Mouse (Mus musculus): Measurements from ENCODE around the gene St7. TPM values are rescaled to one million over a fixed set of nuclear protein-coding genes. Genes with fewer than 3 reads are reported as not detected.

Gene St7
- polyA plus RNA-seq, 1 experiment = 4.4 TPM

DNA sequence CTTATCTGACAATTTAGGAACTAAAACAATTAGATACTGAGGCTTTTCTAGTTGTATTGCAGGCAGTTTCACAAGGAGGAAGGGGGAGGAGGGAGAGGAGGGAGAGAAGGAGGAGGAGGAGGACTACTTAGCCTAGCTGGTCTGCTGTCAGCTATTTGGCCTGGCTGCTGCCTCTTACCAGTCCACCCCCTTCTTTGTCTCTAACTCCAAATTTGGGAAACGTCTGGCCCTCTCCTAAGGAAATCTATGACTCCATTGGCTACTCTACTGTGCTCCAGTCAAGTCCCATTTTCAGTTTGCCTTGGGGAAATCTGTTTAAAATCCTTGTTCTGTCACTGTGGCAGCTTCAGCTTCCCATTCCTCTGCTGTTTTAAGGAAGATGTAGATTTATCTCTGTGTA lies 175.1 kb downstream of the St7 start:
- Histone ChIP-seq H3K4me1 (ENCODE audit: control insufficient read depth, insufficient read depth, insufficient read length) (no peaks in the 10 kb centered on the region), H3K27ac (ENCODE audit: insufficient read depth, low read length) (no peak overlapping the region), H3K27me3 (ENCODE audit: control insufficient read depth, insufficient read depth, low read length) (no peaks in the 10 kb centered on the region), H3K4me3 (ENCODE audit: extremely low read depth, insufficient read depth, insufficient read length) (no peak overlapping the region), H3K36me3 (ENCODE audit: control insufficient read depth, insufficient read depth, low read length) (no peaks in the 10 kb centered on the region)
- WGBS = 89% methylated on average over 1 of the region's 1 CpGs
- no peak for DNase-seq (ENCODE audit: low read depth in 1 of 2, low spot score in 2 of 2)
- TF ChIP-seq CTCF (IDR thresholded peaks at IDR 0.05; ENCODE audit: extremely low read depth, insufficient read depth, insufficient read length, insufficient replicate concordance) (no peak), POLR2A (IDR thresholded peaks at IDR 0.05; ENCODE audit: low read depth, low read length) (no peak)

DNA sequence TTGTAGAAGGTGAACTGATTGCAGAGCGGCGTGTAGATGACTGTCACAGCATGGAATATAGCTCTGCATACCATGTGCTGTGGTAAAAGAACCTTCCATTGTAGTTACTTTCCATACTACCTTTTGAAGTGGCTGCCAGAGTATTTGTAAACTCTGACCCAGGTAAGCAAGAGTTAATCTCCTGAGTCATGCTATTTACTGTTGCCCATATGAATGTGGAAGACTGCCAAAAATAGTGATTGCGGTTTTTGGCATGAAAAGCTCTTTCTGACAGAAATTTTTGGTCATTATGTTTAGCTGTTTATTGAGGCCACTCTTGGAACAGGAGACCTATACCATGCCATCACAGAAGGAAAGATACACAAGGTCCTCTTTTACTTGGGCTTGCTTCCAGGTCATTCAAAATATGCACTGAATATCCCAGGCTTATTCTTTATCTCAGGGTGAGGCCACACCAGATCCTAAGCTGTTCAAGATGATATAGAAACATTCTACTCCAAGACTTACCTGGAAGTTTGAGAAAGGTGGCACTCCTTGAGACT lies 179.2 kb downstream of the St7 start:
- H3K36me3 ChIP-seq (ENCODE audit: control insufficient read depth, insufficient read depth, low read length) = no peaks in the 10 kb centered on the region
- 83% methylated on average over 3 of the region's 3 CpGs for WGBS
- no peaks in the 10 kb centered on the region for H3K27me3 ChIP-seq (ENCODE audit: control insufficient read depth, insufficient read depth, low read length)
- TF ChIP-seq CTCF (IDR thresholded peaks at IDR 0.05; ENCODE audit: extremely low read depth, insufficient read depth, insufficient read length, insufficient replicate concordance) (no peak), POLR2A (IDR thresholded peaks at IDR 0.05; ENCODE audit: low read depth, low read length) (no peak)
- H3K4me1 ChIP-seq (ENCODE audit: control insufficient read depth, insufficient read depth, insufficient read length) = no peaks in the 10 kb centered on the region
- H3K27ac ChIP-seq (ENCODE audit: insufficient read depth, low read length) = no peak overlapping the region
- DNase-seq (ENCODE audit: low read depth in 1 of 2, low spot score in 2 of 2) = no peak
- no peak overlapping the region for H3K4me3 ChIP-seq (ENCODE audit: extremely low read depth, insufficient read depth, insufficient read length)

DNA sequence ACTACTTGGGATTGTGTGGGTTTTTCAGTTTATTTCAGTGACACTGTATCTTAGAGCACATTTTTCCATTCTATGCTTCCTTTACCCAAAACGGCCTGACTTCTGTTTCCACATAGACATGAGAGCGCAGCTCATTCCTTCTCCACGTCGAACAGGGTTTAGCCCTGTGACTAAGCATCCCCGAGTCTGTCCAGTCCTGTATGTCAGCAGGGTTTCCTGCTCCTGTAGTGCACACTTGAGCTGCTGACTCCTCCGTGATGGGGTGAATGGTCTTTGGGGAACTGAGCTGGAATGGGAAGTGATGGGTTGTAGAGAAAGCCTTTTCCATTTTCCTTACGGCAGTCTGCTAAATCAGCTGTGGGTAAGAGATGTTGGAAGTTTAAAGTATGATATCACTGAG lies 182.9 kb downstream of the St7 start:
- no peak for TF ChIP-seq CTCF (IDR thresholded peaks at IDR 0.05; ENCODE audit: extremely low read depth, insufficient read depth, insufficient read length, insufficient replicate concordance)
- no peak for TF ChIP-seq POLR2A (IDR thresholded peaks at IDR 0.05; ENCODE audit: low read depth, low read length)
- Histone ChIP-seq H3K4me3 (ENCODE audit: extremely low read depth, insufficient read depth, insufficient read length) (no peak overlapping the region), H3K4me1 (ENCODE audit: control insufficient read depth, insufficient read depth, insufficient read length) (no peaks in the 10 kb centered on the region), H3K27ac (ENCODE audit: insufficient read depth, low read length) (no peak overlapping the region), H3K36me3 (ENCODE audit: control insufficient read depth, insufficient read depth, low read length) (no peaks in the 10 kb centered on the region), H3K27me3 (ENCODE audit: control insufficient read depth, insufficient read depth, low read length) (no peaks in the 10 kb centered on the region)
- DNase-seq (ENCODE audit: low read depth in 1 of 2, low spot score in 2 of 2) = no peak
- 80% methylated on average over 7 of the region's 7 CpGs for WGBS

DNA sequence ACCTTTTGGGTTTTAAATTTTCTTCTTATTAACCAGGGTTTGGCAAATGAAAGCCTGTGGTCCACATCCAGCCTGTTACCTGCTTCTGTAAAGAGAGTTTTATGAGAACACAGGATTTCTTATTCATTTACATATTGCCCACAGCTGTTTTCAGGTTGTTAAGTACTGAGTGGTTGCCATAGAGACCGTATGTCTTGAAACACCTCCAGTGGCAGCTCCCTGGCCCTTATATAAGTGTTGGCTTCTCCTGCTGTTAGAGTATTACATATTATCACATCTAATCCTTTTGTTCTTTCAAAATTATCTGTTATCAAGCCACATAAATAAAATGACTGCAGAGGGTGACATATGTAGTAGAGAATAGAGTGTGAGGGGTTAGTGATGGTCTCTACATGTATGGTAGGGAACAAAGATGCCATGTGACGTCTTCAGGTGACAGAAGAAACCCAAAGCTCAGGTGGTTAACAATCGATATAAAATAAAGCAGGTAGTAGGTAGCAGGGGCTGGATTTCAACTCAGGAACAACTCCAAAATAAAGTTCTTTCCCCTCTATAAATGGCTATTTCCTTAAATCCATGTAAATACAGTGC lies 183.4 kb downstream of the St7 start:
- TF ChIP-seq POLR2A (IDR thresholded peaks at IDR 0.05; ENCODE audit: low read depth, low read length) (no peak), CTCF (IDR thresholded peaks at IDR 0.05; ENCODE audit: extremely low read depth, insufficient read depth, insufficient read length, insufficient replicate concordance) (no peak)
- H3K27ac ChIP-seq (ENCODE audit: insufficient read depth, low read length) = no peak overlapping the region
- no peak for DNase-seq (ENCODE audit: low read depth in 1 of 2, low spot score in 2 of 2)
- no peaks in the 10 kb centered on the region for H3K4me1 ChIP-seq (ENCODE audit: control insufficient read depth, insufficient read depth, insufficient read length)
- H3K4me3 ChIP-seq (ENCODE audit: extremely low read depth, insufficient read depth, insufficient read length) = no peak overlapping the region
- no peaks in the 10 kb centered on the region for H3K36me3 ChIP-seq (ENCODE audit: control insufficient read depth, insufficient read depth, low read length)
- WGBS = 93% methylated on average over 3 of the region's 3 CpGs
- no peaks in the 10 kb centered on the region for H3K27me3 ChIP-seq (ENCODE audit: control insufficient read depth, insufficient read depth, low read length)

DNA sequence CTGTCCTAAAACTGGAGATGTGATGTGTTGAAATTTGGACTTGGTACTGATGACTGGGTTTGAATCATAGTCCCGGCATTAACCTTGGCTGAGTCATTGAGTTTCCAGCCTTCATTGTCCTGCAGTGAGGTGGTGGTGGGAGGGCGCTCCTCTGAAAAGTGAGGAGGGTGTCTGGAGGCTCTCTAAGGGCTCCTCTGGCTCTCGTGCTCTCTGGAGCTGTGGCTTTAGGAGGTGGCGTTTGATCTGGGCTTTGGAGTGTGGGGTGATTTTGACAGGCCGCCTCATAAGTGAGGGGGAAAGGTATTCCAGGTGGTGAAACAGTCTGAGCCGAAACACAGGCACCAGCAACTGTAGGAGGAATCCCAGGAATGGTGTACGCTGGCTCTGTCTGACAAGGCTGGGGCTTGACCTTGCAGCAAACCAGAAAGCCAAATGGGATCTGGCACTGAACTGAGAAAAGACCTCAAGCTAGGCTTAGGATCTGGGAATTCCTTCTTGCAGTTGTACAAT lies 184.0 kb downstream of the St7 start:
- DNase-seq (ENCODE audit: low read depth in 1 of 2, low spot score in 2 of 2) = no peak
- WGBS = 93% methylated on average over 7 of the region's 7 CpGs
- Histone ChIP-seq H3K27ac (ENCODE audit: insufficient read depth, low read length) (no peak overlapping the region), H3K27me3 (ENCODE audit: control insufficient read depth, insufficient read depth, low read length) (no peaks in the 10 kb centered on the region), H3K4me1 (ENCODE audit: control insufficient read depth, insufficient read depth, insufficient read length) (no peaks in the 10 kb centered on the region), H3K36me3 (ENCODE audit: control insufficient read depth, insufficient read depth, low read length) (no peaks in the 10 kb centered on the region), H3K4me3 (ENCODE audit: extremely low read depth, insufficient read depth, insufficient read length) (no peak overlapping the region)
- TF ChIP-seq POLR2A (IDR thresholded peaks at IDR 0.05; ENCODE audit: low read depth, low read length) (no peak), CTCF (IDR thresholded peaks at IDR 0.05; ENCODE audit: extremely low read depth, insufficient read depth, insufficient read length, insufficient replicate concordance) (no peak)

DNA sequence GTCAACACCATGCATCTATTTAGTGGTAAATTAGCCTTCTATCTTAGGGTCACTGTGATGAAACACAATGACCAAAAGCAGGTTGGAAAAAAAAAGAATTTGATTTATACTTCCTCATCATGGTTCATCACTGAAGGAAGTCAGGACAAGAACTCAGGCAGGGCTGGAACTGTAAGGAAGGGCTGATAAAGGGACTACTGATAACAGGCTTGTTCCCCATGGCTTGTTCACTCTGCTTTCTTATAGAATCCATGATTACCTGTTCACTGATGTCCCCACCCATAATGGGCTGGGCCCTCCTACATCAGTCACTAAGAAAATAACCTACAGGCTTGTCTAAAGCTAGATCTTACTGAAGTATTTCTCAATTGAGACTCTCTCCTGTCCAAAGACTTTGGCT lies 190.2 kb downstream of the St7 start:
- H3K4me1 ChIP-seq (ENCODE audit: control insufficient read depth, insufficient read depth, insufficient read length) = no peaks in the 10 kb centered on the region
- no peak for DNase-seq (ENCODE audit: low read depth in 1 of 2, low spot score in 2 of 2)
- H3K27me3 ChIP-seq (ENCODE audit: control insufficient read depth, insufficient read depth, low read length) = no peaks in the 10 kb centered on the region; the same call in 1 of the 2 replicates
- H3K27ac ChIP-seq (ENCODE audit: insufficient read depth, low read length) = no peak overlapping the region
- no peaks in the 10 kb centered on the region for H3K36me3 ChIP-seq (ENCODE audit: control insufficient read depth, insufficient read depth, low read length)
- no peak overlapping the region for H3K4me3 ChIP-seq (ENCODE audit: extremely low read depth, insufficient read depth, insufficient read length)
- no peak for TF ChIP-seq POLR2A (IDR thresholded peaks at IDR 0.05; ENCODE audit: low read depth, low read length)
- TF ChIP-seq CTCF (IDR thresholded peaks at IDR 0.05; ENCODE audit: extremely low read depth, insufficient read depth, insufficient read length, insufficient replicate concordance) = no peak

DNA sequence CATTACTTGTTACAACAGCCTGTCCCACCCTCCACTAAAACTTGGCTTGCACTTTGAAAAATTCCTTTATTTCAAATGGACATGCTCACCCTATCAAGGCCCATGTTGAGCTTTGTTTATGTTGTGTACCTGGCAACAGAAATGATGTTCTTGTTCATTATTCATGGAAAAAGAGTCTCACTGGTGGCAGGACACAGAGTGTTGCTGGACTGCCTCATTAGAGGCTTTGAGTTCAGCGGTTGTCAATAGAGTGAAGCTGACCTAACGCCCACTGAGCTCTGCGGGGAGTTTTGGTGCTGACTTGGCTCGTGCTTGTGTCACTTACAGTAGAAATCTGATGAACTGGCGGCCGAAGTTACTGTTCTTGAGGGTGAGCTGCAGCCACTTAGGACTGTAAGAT lies 195.0 kb downstream of the St7 start:
- Histone ChIP-seq H3K27ac (ENCODE audit: insufficient read depth, low read length) (no peak overlapping the region), H3K4me3 (ENCODE audit: extremely low read depth, insufficient read depth, insufficient read length) (no peak overlapping the region), H3K36me3 (ENCODE audit: control insufficient read depth, insufficient read depth, low read length) (no peaks in the 10 kb centered on the region), H3K27me3 (ENCODE audit: control insufficient read depth, insufficient read depth, low read length) (no peaks in the 10 kb centered on the region; the same call in 1 of the 2 replicates), H3K4me1 (ENCODE audit: control insufficient read depth, insufficient read depth, insufficient read length) (no peaks in the 10 kb centered on the region)
- no peak for TF ChIP-seq POLR2A (IDR thresholded peaks at IDR 0.05; ENCODE audit: low read depth, low read length)
- TF ChIP-seq CTCF (IDR thresholded peaks at IDR 0.05; ENCODE audit: extremely low read depth, insufficient read depth, insufficient read length, insufficient replicate concordance) = no peak
- 93% methylated on average over 6 of the region's 6 CpGs for WGBS
- no peak for DNase-seq (ENCODE audit: low read depth in 1 of 2, low spot score in 2 of 2)
